Mouse (Mus musculus) CH12.LX (cell line): ENCODE measurements around the gene Myo18a.

Experiments
- CTCF ChIP-seq, 2 experiments: IDR thresholded peaks in 1 of 2; conservative IDR thresholded peaks in 1 of 2; 2 replicates each; pipeline ENCODE4 v1.5.1; 2011 to 2012; ENCODE audit warnings: low read depth in 2 of 2, low read length in 2 of 2, improper control_type of control experiment in 1 of 2, inconsistent platforms in 1 of 2, mild to moderate bottlenecking in 1 of 2, moderate library complexity in 1 of 2
- EP300 ChIP-seq: IDR thresholded peaks from 2 replicates; pipeline ENCODE4 v1.6.1; 2011; ENCODE audit warnings: low read length, improper control_type of control experiment
- ETS1 ChIP-seq: conservative IDR thresholded peaks from 2 replicates; pipeline ENCODE4 v1.6.1; 2012; ENCODE audit warnings: low read depth, mild to moderate bottlenecking, inconsistent platforms, low read length, improper control_type of control experiment, moderate library complexity
- GABPA ChIP-seq: IDR thresholded peaks from 2 replicates; pipeline ENCODE4 v1.6.1; 2012; ENCODE audit warnings: low read depth, low read length, improper control_type of control experiment, inconsistent platforms; ENCODE audit not compliant: insufficient replicate concordance
- MAZ ChIP-seq: IDR thresholded peaks from 2 replicates; pipeline ENCODE4 v1.6.1; 2012; ENCODE audit warnings: low read depth, mild to moderate bottlenecking, inconsistent platforms, low read length, improper control_type of control experiment, moderate library complexity
- POLR2A ChIP-seq: IDR thresholded peaks from 2 replicates; pipeline ENCODE4 v1.6.1; 2011; ENCODE audit warnings: low read depth, mild to moderate bottlenecking, improper control_type of control experiment, low read length
- USF2 ChIP-seq: conservative IDR thresholded peaks from 2 replicates; pipeline ENCODE4 v1.6.1; 2011; ENCODE audit warnings: low read depth, low read length, improper control_type of control experiment

GRCm38 (mm10) chr11:77769496-77769895 is 6.5 kb downstream of the Myo18a start:
- no peak for TF ChIP-seq CTCF (conservative IDR thresholded peaks at IDR 0.05 in 1 of 2, IDR thresholded peaks at IDR 0.05 in 1 of 2; ENCODE audit: low read depth in 2 of 2, low read length in 2 of 2)
- no peak for TF ChIP-seq GABPA
- TF ChIP-seq EP300, result no peak
- TF ChIP-seq POLR2A, result no peak
- TF ChIP-seq MAZ, result no peak
- no peak for TF ChIP-seq ETS1
- TF ChIP-seq USF2, result no peak
